Mouse (Mus musculus): ENCODE measurements around the gene Nmt2.

- TF ChIP-seq CTCF (IDR thresholded peaks at IDR 0.05; ENCODE audit: extremely low read depth, insufficient read length, insufficient replicate concordance, low read depth, low read length) (peak; percentile 71; the same call in 1 of the 2 replicates), POLR2A (IDR thresholded peaks at IDR 0.05; ENCODE audit: low read depth, low read length) (no peak)
These were observed 43.3 kb downstream of the Nmt2 start for GRCm38 (mm10) chr2:3327351-3327750.

Data from small intestine, adult 2 months (tissue).